Mouse (Mus musculus): ENCODE data around the gene Cdkn2d. TPM values are rescaled to one million over a fixed set of nuclear protein-coding genes. Genes with fewer than 3 reads are reported as not detected.
"Not testable (repeated sequence)": the region's sequence is repeated elsewhere in the genome, so short reads cannot be mapped to it uniquely, and the experiment has no call there.

Gene Cdkn2d
- total RNA-seq (2021), result 10 to 100 TPM; 14.2 to 16.1 TPM
- long read RNA-seq, experiment 1, transcript Cdkn2d-203 (2 exons, 1,423 nt), result major isoform, 25 of 26 reads
- long read RNA-seq, experiment 1, partial matches to known transcripts, result 0 of 26 reads
- long read RNA-seq, experiment 1, other reads (novel, unspliced or antisense), result 1 of 26 reads
- long read RNA-seq, experiment 2, transcript Cdkn2d-203 (2 exons, 1,423 nt), result major isoform, 22 of 22 reads
- long read RNA-seq, experiment 2, partial matches to known transcripts, result 0 of 22 reads
- long read RNA-seq, experiment 2, other reads (novel, unspliced or antisense), result 0 of 22 reads

DNA sequence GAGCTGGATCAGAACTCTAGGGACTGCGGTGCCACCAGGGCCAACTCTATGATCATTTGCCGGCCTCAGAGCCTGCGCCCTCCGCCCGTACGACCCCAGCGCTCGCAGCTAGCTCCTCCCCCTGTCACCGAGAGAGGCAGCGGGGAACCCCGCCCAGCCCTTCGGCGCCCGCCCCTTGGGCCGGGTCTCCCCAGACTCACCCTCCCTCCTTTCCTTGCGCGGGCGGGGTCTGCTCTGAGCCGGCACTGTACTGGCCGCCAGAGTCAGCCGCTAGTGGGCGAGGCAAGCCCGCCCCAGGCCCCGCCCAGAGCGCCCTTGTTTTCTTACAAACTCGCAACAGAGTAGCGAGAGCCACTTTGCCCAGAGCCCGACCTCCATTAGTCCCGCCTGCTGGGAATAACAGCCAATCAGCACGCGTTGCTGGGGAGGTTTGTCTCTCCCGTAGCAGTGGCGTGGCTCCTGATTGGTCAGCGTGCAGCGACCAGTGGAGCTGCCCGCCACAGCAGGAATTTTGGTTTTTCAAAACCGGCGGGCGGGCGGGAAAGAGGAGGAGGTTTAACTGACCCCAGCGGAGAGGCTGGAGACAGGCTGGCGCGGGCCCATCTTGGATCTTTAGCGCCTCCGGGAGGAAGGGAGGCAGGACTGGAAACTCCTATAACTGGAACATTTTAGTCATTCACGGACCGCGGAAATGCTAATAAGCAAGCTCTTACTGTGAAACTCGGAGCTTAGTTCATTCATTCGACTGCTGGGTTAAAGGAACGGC lies at the start of gene Cdkn2d:
Gene Cdkn2d, minus strand, starts transcription at position 386 of the 766 bp plus-strand sequence.
- peak; percentile 98 for DNase-seq

GRCm38 (mm10) chr9:21340411-21340810 lies 49.2 kb upstream of the Cdkn2d start:
- DNase-seq, result no peak

DNA sequence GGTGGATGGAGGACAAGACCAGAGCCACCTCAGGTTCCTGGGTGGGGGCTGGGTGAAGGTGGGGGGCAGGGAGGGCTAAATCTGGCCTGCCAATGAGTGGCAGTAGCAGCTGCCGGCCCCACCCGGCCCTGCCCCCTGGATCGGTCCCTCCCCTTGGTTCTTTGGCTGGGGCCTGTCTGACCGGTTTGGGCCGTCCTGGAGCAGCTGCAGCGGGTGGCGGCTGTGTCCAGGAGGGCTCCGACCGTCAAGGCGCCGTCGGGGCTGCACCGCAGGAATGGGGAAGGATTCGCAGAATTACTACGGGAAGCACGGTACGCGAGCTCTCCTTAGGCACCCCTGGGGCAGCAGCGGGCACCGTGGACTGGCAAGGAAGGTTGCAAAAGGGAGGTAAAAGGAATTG lies 46.4 kb upstream of the Cdkn2d start:
- peak; percentile 72 for DNase-seq

- no peak for DNase-seq
Observed at GRCm38 (mm10) chr9:21336491-21336890, 45.3 kb upstream of the Cdkn2d start.

DNA sequence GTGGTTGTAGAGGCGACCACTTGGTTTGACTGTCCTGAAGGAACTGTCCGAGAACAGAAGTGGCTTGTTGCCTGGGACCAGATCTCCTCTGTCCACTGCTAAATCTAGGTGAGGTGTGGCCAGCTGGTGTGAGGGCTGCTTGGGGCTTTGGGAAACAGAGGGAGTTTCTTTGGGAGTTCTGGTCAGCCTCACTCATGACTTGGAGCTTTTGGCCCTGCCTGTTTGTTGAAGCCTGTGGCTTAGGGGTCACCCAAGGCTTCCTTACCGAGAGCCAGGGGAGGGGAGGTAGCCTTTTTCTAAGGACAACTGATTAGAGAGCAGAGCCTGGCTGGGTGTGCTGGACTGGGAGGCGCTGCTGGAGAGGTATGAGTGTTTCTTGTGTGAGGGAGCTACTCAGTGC lies 44.2 kb upstream of the Cdkn2d start:
- no peak for DNase-seq

DNA sequence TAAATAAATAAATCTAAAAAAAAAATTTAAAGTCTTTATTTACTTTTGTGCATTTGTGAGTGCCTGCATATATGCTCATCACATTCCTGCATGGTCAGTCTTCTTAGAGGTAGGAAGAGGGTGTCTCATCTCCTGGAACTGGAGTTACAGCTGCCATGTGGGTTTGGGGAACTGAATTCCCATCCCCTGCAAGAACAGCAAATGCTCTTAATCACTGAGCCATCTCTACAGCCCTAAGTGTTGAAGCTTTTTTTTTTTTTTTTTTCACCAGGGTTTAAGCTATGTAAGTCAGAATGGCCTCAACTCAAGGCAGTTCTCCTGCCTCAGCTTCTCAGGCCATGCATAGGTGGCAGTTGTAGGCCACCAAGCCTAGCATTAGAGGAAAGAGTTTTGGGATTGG lies 43.5 kb upstream of the Cdkn2d start:
- no peak for DNase-seq

- DNase-seq, result no peak
Observed at GRCm38 (mm10) chr9:21333523-21333922, 42.3 kb upstream of the Cdkn2d start.

DNA sequence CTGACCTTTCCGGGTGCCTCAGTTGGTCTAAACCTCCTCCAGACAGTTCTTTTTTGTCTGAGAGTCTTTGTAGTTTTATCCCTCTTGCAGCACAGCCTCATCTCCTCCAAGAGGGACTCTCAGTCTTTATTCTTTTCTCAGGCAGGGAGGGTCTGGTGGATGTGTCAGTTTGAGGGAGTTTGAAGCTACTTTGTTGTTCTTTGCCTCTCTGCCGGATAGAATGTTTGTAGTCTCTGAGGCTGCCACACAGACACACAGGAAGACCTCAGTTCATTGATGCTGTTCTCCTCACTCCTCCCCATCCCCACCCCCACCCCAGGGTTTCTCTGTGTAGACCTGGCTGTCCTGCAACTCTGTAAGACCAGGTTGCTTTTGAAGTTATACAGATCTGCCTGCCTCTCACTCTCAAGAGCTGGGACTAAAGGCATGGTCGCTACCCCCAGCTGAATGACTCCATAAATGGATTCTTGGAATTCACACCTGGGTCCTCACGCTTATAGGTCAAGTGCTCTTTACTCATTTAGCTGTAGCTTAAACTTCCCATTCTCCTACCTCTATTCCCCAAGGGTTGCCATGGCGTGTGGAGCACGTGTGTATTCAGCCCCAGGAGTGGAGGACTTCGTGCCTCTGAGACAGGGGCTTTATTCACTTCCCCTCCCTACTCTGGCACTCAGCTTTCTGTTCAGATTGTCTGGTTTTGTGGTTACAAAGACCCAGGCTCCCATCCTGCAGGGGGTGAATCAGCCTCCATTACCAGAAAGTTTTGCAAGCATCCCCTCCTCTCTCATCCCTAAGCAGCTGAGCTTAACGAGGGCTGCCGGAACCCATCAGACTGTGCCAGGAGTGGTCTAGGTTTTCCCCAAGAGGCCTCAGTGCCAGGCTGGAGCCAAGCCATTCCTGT lies 41.2 kb upstream of the Cdkn2d start:
- DNase-seq, result no peak

DNA sequence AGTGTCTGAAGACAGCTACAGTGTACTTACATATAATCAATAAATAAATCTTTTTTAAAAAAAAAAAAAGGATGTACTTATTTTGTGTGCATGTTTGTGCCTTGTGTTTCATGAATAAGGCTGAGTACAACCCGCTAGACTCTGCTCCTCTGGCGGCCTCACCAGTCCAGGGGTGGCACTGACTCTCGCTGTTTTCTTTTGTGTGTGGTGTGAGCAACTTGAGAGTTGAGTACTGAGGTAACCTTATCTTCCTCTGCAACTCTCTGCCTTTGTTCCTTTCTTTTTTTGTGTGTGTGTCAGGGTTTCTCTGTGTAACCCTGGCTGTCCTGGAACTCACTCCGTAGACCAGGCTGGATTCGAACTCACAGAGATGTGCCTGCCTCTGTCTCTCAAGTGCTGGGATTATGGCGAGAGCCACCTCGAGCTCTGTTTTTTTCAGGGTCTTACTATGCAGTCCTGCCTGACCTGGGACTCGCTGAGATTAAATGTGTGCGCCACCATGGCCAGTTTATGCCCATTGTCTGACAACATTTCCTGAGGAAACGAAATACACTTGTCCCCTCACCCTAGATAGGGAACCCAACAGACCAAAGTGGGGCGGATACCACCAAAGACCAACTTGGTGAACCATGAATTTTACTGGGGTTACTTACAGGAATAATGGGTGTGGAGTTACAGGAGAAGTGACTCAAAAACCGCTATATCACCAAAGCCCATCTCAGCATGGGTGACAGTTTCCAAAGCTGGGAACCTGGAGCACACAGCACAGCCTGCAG lies 40.3 kb upstream of the Cdkn2d start:
- DNase-seq, result no peak

- DNase-seq, result no peak
Observed at GRCm38 (mm10) chr9:21329699-21330289, 38.6 kb upstream of the Cdkn2d start.

- DNase-seq, result peak; percentile 50
Observed at GRCm38 (mm10) chr9:21329041-21329440, 37.8 kb upstream of the Cdkn2d start.

DNA sequence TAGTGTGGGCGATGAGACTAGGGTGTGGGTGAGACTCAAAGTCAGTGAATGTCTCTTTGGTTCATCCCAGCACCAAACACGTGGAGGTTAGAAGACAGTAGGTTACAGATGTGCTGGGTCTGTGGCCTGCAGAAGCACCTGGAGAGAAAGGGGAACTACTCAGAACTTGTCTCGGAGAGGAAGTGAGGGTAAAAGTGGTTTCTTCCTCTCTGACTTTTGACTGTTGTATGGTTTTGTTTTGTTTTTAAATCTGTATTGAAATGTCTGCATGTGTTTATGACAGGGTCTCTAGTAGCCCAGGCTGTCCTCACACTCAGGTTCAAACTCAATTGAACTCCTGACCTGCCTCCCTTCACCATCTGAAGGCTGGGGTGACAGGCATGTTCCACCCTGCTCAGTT lies 36.8 kb upstream of the Cdkn2d start:
- no peak for DNase-seq

- no peak for DNase-seq
Observed at GRCm38 (mm10) chr9:21327569-21327968, 36.4 kb upstream of the Cdkn2d start.

GRCm38 (mm10) chr9:21324269-21324668 lies 33.1 kb upstream of the Cdkn2d start:
- DNase-seq, result no peak

DNA sequence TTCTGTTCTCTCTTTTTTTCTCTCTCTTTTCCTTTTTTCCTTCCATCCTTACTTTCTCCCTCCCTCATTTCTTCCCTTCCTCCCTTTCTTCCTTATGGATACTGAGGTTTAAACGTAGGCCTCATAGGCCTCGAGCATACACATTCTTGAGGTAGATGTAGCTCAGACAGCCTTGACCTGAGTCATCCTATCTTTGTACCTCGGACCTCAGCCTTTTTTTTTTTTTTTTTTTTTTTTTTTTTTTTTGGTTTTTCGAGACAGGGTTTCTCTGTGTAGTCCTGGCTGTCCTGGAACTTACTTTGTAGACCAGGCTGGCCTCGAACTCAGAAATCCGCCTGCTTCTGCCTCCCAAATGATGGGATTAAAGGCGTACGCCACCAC lies 31.7 kb upstream of the Cdkn2d start:
- not testable (repeated sequence) for DNase-seq

- no peak for DNase-seq
Observed at GRCm38 (mm10) chr9:21322211-21322916, 31.2 kb upstream of the Cdkn2d start.

DNA sequence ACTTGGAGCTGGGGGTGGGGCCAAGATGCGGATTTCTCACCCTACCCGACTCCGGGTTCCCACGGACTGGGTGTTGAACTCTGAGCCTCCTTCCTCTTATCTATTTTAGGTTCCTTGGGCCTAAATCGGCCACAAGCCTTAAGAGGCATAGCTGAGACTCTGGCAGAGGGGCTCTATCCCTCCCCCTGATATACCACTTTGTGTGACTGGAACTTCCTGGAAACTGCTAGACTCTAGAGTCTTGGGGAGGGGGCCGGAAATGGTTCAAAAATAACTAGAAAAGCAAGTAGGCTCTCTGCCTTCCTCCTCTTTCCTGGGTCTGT lies 30.3 kb upstream of the Cdkn2d start:
- no peak for DNase-seq

GRCm38 (mm10) chr9:21320619-21321512 lies 29.7 kb upstream of the Cdkn2d start, which contains the start of gene Slc44a2:
Slc44a2 (plus strand) TSS chr9:21320698.
- DNase-seq, result peak; percentile 85

DNA sequence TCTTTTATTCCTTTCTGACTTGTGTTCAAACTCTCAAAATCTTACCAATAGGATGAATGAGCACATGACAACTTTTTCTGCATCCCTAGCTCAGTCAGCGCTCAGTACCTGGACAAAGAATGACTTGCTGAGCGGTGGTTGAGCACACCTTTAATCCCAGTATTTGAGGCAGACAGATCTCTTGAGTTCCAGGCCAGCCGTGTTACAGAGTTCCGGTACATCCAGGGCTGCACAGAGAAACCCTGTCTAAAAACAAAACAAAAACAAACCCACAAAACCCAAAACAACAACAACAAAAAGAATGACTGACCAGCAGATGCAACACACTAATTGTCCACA lies 29.0 kb upstream of the Cdkn2d start:
- DNase-seq, result no peak

- no peak for DNase-seq
Observed at GRCm38 (mm10) chr9:21319503-21319902, 28.3 kb upstream of the Cdkn2d start.

Data from gastrocnemius, postnatal 10 days (tissue).